Mouse (Mus musculus) cerebellum, adult 11 months (tissue): ENCODE measurements at regions not wholly inside any gene's neighbourhood (a gene's known extent, or its start where the extent isn't known, plus 50 kb on each side); places are given as distances from the start of the nearest gene placed in this dataset.
"Not testable (repeated sequence)": the region's sequence is repeated elsewhere in the genome, so short reads cannot be mapped to it uniquely, and the experiment has no call there.

Experiments
- DNase-seq: peaks from one replicate; pipeline ENCODE4 v3.0.0; 2022

DNA sequence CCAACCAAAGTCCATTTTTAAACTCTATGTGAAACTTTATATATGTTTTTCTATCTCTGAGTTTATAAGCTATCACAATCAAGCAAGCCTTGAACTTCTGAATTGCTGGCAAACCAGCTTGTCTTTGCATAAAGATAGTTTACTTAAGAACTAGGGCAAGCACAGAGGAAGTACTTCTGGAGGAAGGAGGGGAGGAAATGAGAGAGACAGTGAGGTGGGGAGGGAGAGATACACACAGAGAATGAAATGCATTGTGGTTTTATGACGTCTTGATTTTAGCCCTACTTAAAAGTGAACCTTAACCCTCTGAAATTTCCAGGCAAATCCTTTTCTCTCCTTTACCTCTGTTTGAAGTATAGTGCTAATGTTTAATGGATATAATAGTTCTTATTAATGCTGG is 421.0 kb downstream of the Hs3st1 start:
- DNase-seq: no peak

DNA sequence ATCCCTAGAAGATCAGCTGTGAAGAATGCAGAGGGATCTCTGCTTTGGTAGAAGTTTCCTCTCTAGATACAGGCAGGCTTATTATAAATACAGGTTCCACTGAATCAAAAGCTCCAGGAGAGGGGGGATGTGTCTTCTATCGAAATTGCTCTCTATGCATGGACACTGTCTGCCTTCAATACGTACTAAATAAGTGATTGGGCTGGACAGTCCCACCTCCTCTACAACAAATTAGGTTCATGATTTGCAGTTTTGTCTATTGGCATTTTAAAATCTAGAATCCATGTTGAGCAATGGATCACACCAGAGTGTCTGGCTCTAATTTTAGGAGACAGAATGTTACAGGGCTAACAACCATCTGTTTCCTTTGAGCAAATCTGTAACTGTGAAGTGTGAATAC is 429.9 kb downstream of the Hs3st1 start:
- DNase-seq: peak; percentile 19

DNA sequence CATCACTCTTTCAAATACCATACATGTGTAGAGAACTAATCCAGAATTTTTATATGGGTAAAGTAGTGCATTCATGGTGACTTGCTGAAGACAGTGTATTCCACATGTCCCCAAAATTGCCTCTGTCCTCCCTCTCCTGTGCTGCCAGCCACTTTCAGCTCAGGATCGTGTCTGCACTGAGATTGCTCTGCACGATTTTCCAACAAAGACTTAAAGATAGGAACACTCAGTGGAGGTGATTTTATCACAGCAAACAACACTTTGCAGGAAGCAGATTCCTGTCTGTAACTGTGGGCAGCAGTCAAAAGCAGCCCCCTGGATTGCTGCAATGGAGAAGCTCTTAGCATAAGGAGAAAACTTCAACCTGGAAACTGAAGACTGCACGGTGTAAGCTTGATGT is 438.8 kb downstream of the Hs3st1 start:
- no peak for DNase-seq

DNA sequence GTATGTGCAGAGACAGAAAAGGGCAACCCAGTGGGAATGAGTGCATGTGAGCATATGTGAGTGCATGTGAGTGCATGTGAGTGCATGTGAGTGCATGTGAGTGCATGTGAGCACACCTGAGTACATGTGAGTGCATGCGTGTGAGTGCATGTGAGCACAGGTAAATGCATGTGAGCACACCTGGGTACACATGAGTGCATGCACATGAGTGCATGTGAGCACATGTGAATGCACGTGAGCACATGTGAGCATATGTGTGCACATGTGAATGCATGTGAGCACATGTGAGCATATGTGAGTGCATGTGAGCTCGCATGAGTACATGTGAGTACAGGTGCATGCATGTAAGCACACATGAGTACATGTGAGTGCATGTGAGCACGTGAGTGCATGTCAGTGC is 434.6 kb upstream of the Clnk start:
- DNase-seq: no peak

- no peak for DNase-seq
These were observed 429.2 kb upstream of the Clnk start for GRCm38 (mm10) chr5:39305794-39306193.

DNA sequence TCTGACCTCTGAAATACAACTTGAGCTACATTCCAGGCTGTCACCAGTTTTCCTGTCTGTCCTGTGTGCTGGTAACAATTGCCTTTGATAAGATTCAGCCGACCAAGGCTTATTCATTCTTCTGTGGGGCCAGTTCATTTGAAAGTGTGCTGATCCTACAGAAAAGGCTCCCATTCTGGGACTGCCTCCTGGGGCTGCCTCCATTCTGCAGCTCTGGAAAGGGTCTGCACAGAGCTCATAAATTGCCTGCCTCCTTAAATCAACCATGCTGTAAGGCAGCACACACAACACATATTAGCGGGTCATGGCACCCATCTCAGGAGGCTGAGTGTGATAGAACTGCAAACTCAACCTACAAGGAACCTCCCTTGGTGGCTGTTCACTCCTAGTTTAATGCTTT is 416.2 kb upstream of the Clnk start:
- DNase-seq: no peak

GRCm38 (mm10) chr5:39281021-39281420 is 404.4 kb upstream of the Clnk start:
- DNase-seq: no peak

DNA sequence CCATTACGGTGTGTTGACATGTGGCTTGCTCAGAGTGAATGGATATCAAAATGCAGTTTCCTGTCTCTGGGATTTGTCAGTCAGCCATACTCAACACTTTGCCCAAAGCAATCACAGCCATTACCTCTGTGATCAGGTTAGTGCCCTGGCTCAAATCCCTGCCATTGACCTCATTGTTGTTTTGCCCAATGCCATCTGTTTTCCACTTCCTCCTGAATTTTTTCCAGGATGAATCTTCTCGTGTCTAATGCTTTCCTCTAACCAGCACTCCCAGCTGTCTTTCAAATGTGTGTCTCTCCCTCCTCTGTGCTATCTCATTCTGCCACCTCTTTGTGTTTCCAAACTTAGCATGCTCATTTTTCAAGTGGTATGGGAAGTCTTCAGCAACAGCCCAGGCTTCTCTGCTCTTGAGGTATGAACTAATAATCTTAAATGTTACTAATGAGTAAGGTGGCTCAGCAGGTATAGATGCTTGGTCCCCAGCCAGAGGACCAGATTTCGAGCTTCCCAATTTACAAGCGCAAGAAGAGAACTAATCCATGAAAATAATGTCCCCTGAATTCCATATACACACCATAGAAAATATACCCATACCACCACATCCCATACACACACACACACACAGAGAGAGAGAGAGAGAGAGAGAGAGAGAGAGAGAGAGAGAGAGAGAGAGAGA is 397.2 kb upstream of the Clnk start:
- DNase-seq: peak; percentile 81

- DNase-seq: no peak
These were observed 390.5 kb upstream of the Clnk start for GRCm38 (mm10) chr5:39267106-39267505.

- no peak for DNase-seq
These were observed 384.1 kb upstream of the Clnk start for GRCm38 (mm10) chr5:39260721-39261190.

GRCm38 (mm10) chr5:39257745-39258144 is 381.1 kb upstream of the Clnk start:
- DNase-seq: no peak

DNA sequence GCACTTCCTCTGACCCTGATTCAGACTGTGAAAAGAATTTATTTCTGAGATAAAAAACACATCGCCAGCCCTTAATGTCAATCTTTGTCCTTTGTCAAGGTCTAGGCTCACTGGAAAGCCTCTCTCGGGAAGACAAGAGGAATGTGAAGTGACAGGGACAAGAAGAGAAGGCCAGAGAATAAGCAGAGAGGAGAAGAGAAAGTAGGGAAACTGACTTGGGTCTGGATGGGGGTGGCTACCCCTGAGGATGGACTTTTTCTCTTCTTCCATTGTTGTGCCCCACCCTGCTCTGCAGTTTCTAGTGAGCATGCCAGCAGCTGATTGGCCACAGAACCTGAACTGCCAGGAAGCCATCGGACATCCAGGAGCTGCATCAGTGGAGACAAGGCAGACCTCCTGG is 375.6 kb upstream of the Clnk start:
- DNase-seq: no peak

GRCm38 (mm10) chr5:39251021-39251420 is 374.4 kb upstream of the Clnk start:
- DNase-seq: no peak

GRCm38 (mm10) chr5:39219698-39220097 is 343.1 kb upstream of the Clnk start:
- no peak for DNase-seq

GRCm38 (mm10) chr5:39216326-39216725 is 339.7 kb upstream of the Clnk start:
- DNase-seq: no peak

GRCm38 (mm10) chr5:39215016-39215415 is 338.4 kb upstream of the Clnk start:
- DNase-seq: peak; percentile 15

GRCm38 (mm10) chr5:39212550-39212949 is 335.9 kb upstream of the Clnk start:
- no peak for DNase-seq

GRCm38 (mm10) chr5:39198856-39199255 is 322.2 kb upstream of the Clnk start:
- DNase-seq: no peak

GRCm38 (mm10) chr5:39191153-39191552 is 314.5 kb upstream of the Clnk start:
- DNase-seq: not testable (repeated sequence)

DNA sequence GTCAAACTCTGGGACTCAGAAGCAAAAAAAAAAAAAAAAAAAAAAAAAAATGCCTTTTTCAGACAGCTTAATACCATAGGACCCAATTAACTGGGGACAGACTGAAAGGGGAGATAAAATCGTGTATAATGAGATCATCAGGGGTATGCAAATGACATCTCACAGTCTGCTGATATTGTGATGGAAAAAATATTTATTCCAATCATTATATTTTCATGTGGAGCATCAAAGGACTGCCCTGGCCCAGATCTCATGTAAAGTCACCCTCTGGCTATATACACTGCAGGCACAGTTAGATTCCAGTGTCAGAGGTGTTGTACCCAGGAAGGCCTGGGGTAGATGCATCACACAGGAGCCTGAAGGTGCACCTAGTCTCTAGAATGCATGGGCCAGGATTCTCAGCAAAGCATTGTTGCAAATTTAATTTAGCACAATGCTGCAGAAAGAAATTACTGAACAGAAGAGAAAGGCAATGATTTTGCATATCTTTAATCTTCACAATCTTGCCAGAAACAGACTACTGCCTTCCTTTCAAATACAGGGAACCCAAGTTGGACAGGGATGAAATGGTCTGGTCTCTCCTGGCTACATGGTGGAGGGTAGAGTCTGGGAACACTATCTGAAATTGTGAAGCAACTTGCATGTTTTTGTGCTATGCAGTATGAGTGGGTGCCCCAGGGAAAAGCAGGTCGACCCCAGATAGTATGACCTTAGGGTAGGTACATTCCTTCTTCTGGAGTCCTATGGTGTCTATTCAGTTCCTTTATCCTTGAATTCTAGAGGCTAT is 305.2 kb upstream of the Clnk start:
- no peak for DNase-seq

DNA sequence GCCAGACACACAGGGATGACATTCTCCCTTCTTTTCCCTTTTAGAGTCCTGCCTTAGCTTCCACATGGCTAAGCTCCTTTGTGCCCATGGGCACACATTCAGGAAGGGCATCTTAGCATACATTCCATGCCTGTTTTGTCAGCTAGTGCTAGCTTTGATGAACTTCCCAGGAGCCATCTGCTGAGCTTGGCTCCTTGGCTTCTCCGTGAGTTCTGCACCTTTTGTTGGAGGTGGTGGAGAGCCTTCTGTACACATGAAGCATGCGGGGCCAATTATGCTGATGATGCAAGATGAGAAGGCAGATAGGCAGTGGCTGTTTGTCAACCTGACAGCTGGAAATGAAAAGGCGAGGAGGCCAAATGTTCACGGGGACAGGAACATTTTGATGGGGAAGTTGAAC is 304.4 kb upstream of the Clnk start:
- DNase-seq: peak; percentile 42

GRCm38 (mm10) chr5:39177891-39178290 is 301.3 kb upstream of the Clnk start:
- no peak for DNase-seq

DNA sequence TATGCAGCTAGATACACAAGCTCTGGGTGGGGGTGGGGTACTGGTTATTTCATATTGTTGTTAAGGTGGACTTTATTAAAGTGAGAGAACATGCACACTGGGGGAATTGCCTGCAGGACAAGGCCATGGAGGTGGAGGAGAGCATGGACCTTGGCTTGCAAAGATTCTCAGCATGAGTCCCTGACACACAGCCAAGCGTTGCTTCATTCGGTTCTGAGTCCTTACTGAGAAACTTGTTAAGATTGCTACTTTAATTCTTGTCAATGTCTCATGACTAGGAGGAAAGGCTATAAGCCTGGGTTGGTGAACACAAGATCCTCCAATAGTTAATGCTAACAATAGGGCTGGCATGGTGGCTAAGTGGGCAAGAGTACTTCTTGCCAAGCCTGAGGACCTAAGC is 300.3 kb upstream of the Clnk start:
- DNase-seq: peak; percentile 27

DNA sequence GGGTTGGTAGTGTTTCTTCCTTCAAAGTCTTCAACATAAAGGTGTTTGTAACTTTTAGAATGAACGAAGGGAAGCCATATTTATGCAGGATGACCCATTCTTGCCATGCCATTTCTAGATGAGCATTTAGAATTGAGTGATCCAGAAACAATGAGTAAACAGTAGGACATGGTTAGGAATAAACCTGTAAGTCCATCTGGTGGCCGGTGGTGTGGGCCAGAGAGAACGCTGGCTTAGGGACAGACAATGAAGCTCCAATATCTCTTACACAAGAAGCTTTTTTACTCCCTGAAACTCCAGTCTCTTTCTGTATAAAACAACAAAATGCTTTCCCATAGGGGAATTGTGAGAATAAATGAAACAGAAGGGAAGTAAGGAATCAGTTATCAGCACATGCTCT is 296.9 kb upstream of the Clnk start:
- peak; percentile 27 for DNase-seq

DNA sequence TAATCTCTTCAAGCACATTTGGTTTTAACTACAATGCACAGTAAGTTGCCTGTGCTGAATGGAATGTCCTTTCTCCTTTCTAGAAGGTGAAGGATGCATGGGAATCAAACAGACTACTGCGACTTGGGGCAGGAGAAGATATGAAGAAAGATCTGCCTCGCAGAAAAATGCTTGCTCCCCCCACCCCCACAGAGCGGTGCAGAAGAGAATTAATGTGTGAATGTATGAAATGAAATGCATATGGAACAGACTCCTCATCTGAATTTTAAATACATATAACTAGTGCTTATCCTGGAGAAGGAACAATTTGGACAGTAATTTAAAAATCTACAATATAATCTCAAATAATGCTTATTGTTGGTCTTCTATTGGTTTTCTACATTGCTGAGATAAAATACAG is 283.0 kb upstream of the Clnk start:
- no peak for DNase-seq
